Mouse (Mus musculus) liver, embryonic 14.5 days (tissue): ENCODE measurements at regions not wholly inside any gene's neighbourhood (a gene's known extent, or its start where the extent isn't known, plus 50 kb on each side); places are given as distances from the start of the nearest gene placed in this dataset.

Experiments used
- ATAC-seq: fragments of 200-750 bp; cut with Nextera tagmentation; 2 replicates; pipeline ENCODE4 v1.8.0; 2017; ENCODE audit warnings: moderate number of reproducible peaks, mild to moderate bottlenecking, moderate library complexity; ENCODE audit not compliant: insufficient read depth
- DNase-seq, 3 experiments: peaks; one replicate each; pipeline ENCODE4 v3.0.0-alpha.2; 2012 to 2013; ENCODE audit warnings: low read depth in 3 of 3, low spot score in 3 of 3
- H3K27ac ChIP-seq: fragments of 300-500 bp; sonication (generic); 2 replicates; pipeline ENCODE4 v1.5.1; 2014; ENCODE audit warnings: moderate library complexity, mild to moderate bottlenecking, control low read depth, inconsistent platforms
- H3K27me3 ChIP-seq: fragments of 300-500 bp; sonication (generic); 2 replicates; pipeline ENCODE4 v1.6.1; 2014; ENCODE audit warnings: mild to moderate bottlenecking, low read length, moderate library complexity; ENCODE audit not compliant: control insufficient read depth, insufficient read depth
- H3K36me3 ChIP-seq: fragments of 300-500 bp; sonication (generic); replicated peaks from 2 replicates; pipeline ENCODE4 v1.6.1; 2014; ENCODE audit warnings: low read depth; ENCODE audit not compliant: control insufficient read depth, insufficient read depth
- H3K4me1 ChIP-seq, 2 experiments: fragments of 200-500 bp in 1 of 2; fragments of 300-500 bp in 1 of 2; sonication (generic) in 1 of 2; replicated peaks; 2 replicates each; pipeline ENCODE4 v1.6.1; 2012 to 2014; ENCODE audit warnings: antibody characterized with exemption in 1 of 2, inconsistent platforms in 1 of 2, low read length in 1 of 2; ENCODE audit not compliant: control insufficient read depth in 2 of 2, insufficient read depth in 2 of 2
- H3K4me2 ChIP-seq: fragments of 300-500 bp; sonication (generic); 2 replicates; pipeline ENCODE4 v1.6.1; 2014; ENCODE audit warnings: low read depth, mild to moderate bottlenecking, control low read depth, moderate library complexity
- H3K4me3 ChIP-seq, 2 experiments: fragments of 200-500 bp in 1 of 2; fragments of 300-500 bp in 1 of 2; sonication (generic) in 1 of 2; 2 replicates each; pipeline ENCODE4 v1.5.1; 2012 to 2014; ENCODE audit warnings: low read depth in 2 of 2, low read length in 2 of 2, mild to moderate bottlenecking in 2 of 2, control low read depth in 1 of 2, inconsistent platforms in 1 of 2, moderate library complexity in 1 of 2; ENCODE audit not compliant: insufficient read depth in 1 of 2
- H3K9ac ChIP-seq: fragments of 300-500 bp; sonication (generic); replicated peaks from 2 replicates; pipeline ENCODE4 v1.6.1; 2014; ENCODE audit warnings: mild to moderate bottlenecking, control low read depth, moderate library complexity
- H3K9me3 ChIP-seq: fragments of 300-500 bp; sonication (generic); 2 replicates; pipeline ENCODE4 v1.6.1; 2016; ENCODE audit warnings: low read length, mixed read lengths; ENCODE audit not compliant: control insufficient read depth
- CTCF ChIP-seq: IDR thresholded peaks from 2 replicates; pipeline ENCODE4 v1.5.1; 2016; ENCODE audit warnings: antibody characterized with exemption, low read depth, control low read depth
- EP300 ChIP-seq: IDR thresholded peaks from 2 replicates; pipeline ENCODE4 v1.6.1; 2016; ENCODE audit warnings: antibody characterized with exemption, low read depth
- WGBS: fragments of 180-500 bp; shearing (Covaris S2); extraction: QIAGEN DNeasy Blood & Tissue Kit; methylation state at CpG from one replicate; pipeline ENCODE4 v1.1.7; 2014; ENCODE audit not compliant: insufficient replicate concordance; 5-methylcytosine and 5-hydroxymethylcytosine counted together

GRCm38 (mm10) chr2:160138091-160138490 lies 195.9 kb downstream of the Gm826 start:
- Histone ChIP-seq H3K27me3 (no peaks in the 10 kb centered on the region), H3K4me1 (no peaks in the 10 kb centered on the region), H3K36me3 (no peaks in the 10 kb centered on the region), H3K4me2 (no peak overlapping the region), H3K4me3 (no peak overlapping the region), H3K9me3 (no peaks in the 10 kb centered on the region), H3K9ac (no peak overlapping the region), H3K27ac (no peak overlapping the region)
- ATAC-seq (no peak), DNase-seq (no peak)
- 70% methylated on average over 2 of the region's 2 CpGs for WGBS
- no peak for TF ChIP-seq EP300
- no peak for TF ChIP-seq CTCF

DNA sequence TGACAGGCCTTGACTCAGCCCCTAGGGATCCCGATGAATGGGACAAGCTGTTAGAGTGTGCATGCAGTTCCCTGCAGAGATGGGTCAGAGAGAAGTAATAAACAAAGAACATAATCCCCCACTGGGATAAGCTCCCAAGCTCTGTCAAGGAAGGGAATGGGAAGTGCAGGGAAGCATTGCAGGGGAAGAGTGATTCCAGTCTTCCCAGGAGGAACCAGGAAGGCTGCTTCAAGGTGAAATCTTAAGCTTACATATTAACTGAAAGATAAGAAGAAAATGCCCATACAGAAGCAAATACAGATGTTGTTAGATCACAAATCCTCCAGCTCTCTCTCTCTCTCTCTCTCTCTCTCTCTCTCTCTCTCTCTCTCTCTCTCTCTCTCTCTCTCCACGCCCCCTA lies 202.2 kb downstream of the Gm826 start:
- H3K9me3 ChIP-seq: no peaks in the 10 kb centered on the region
- TF ChIP-seq EP300: no peak
- TF ChIP-seq CTCF: no peak
- no peak overlapping the region for H3K27ac ChIP-seq
- no peak overlapping the region for H3K9ac ChIP-seq
- H3K4me3 ChIP-seq: no peak overlapping the region
- no peaks in the 10 kb centered on the region for H3K4me1 ChIP-seq
- no peaks in the 10 kb centered on the region for H3K36me3 ChIP-seq
- WGBS: 28% methylated on average over 2 of the region's 2 CpGs
- no peak for DNase-seq
- no peaks in the 10 kb centered on the region for H3K27me3 ChIP-seq
- no peak overlapping the region for H3K4me2 ChIP-seq
- no peak for ATAC-seq

DNA sequence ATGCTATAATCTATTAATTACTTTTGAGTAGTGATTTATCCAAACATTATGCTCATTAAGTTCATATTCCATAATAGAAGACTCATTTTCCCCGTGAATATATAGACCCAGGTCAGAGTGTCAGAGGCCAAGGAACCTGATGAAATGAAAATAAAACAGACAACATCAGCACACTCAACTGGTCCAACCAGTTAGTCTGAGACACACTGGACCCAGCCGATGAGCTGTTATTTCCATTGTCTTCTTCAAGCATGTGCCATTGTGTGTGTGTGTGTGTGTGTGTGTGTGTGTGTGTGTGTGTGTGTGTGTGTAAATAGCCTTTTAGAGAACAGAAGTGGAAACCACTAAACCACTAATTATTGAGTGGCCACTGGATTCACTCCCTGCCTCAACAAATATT lies 202.6 kb downstream of the Gm826 start:
- DNase-seq: no peak
- Histone ChIP-seq H3K27ac (no peak overlapping the region), H3K27me3 (no peaks in the 10 kb centered on the region), H3K9ac (no peak overlapping the region), H3K4me1 (no peaks in the 10 kb centered on the region), H3K4me2 (no peak overlapping the region), H3K36me3 (no peaks in the 10 kb centered on the region), H3K9me3 (no peaks in the 10 kb centered on the region), H3K4me3 (no peak overlapping the region)
- 56% methylated on average over 2 of the region's 2 CpGs for WGBS
- TF ChIP-seq EP300: no peak
- TF ChIP-seq CTCF: no peak
- no peak for ATAC-seq

DNA sequence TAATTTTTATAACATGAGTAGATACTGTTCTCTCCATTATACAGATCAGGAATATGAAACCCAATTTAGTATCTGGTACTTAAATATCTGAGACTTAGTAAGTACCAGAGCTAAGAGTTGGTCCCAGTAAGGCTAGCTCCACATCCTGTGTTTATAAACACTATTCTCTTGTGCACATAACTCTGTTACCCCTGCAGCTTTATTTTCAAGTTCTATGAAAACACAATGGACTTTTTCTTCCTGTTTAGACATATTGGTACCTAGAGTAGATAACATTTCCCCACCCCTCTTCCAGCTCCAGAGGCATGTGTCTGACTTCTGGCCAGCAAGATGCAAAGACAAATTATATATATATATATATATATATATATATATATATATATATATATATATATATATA lies 216.8 kb downstream of the Gm826 start:
- H3K4me2 ChIP-seq: no peak overlapping the region
- H3K9ac ChIP-seq: no peak overlapping the region
- H3K27ac ChIP-seq: no peak overlapping the region
- no peak for DNase-seq
- H3K27me3 ChIP-seq: no peaks in the 10 kb centered on the region
- no peak overlapping the region for H3K4me3 ChIP-seq
- TF ChIP-seq EP300 (no peak), CTCF (no peak)
- H3K9me3 ChIP-seq: no peaks in the 10 kb centered on the region
- ATAC-seq: no peak
- no peaks in the 10 kb centered on the region for H3K36me3 ChIP-seq
- no peaks in the 10 kb centered on the region for H3K4me1 ChIP-seq

DNA sequence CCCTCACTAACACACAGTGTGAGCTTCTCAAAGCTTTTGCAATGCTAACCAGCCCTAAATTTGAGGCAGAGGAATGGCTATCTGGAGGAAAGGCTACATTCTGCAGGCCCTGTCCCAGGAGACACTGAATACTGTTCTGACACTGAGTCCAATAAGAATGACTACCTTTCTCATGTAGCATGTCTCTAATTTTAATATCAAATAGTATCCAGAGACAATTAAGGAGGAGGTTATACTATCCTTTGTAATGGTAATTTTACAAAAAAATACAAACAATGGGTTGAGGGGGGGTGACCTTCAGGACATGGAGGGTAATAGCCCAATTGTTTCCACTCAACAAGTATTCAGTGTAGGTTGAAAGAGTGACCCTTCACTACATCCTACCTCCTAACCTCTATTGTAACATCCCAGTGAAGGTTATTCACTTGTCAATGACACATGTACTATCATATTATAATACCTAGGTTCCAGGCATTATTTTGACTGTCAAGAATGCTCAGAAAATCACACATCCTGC lies 222.7 kb downstream of the Gm826 start:
- no peaks in the 10 kb centered on the region for H3K27me3 ChIP-seq
- TF ChIP-seq EP300 (no peak), CTCF (no peak)
- H3K36me3 ChIP-seq: no peaks in the 10 kb centered on the region
- H3K9ac ChIP-seq: no peak overlapping the region
- ATAC-seq (no peak), DNase-seq (no peak)
- no peak overlapping the region for H3K27ac ChIP-seq
- no peaks in the 10 kb centered on the region for H3K9me3 ChIP-seq
- H3K4me2 ChIP-seq: no peak overlapping the region
- no peak overlapping the region for H3K4me3 ChIP-seq
- no peaks in the 10 kb centered on the region for H3K4me1 ChIP-seq

- H3K27me3 ChIP-seq: no peaks in the 10 kb centered on the region
- no peak overlapping the region for H3K27ac ChIP-seq
- ATAC-seq (no peak), DNase-seq (no peak)
- no peaks in the 10 kb centered on the region for H3K9me3 ChIP-seq
- 33% methylated on average over 12 of the region's 12 CpGs for WGBS
- H3K4me1 ChIP-seq: no peaks in the 10 kb centered on the region
- no peak overlapping the region for H3K4me3 ChIP-seq
- no peak overlapping the region for H3K4me2 ChIP-seq
- H3K9ac ChIP-seq: no peak overlapping the region
- H3K36me3 ChIP-seq: no peaks in the 10 kb centered on the region
- TF ChIP-seq CTCF: no peak
- TF ChIP-seq EP300: no peak
These were observed 240.9 kb downstream of the Gm826 start for GRCm38 (mm10) chr2:160093078-160093477.
